Mouse (Mus musculus) embryonic facial prominence, embryonic 15.5 days (tissue): Measurements from ENCODE around the gene Cox15. TPM values are rescaled to one million over a fixed set of nuclear protein-coding genes. Genes with fewer than 3 reads are reported as not detected.
A peak's percentile ranks its signal among the peaks of the same experiment; 100 is the strongest.

Source experiments
- ATAC-seq: fragments of 200-750 bp; cut with Nextera tagmentation; 2 replicates; pipeline ENCODE4 v1.8.0; 2017; ENCODE audit warnings: low read depth, moderate TSS enrichment; ENCODE audit not compliant: insufficient number of reproducible peaks, low FRiP score, low TSS enrichment
- H3K27ac ChIP-seq: fragments of 300-500 bp; sonication (generic); replicated peaks from 2 replicates; pipeline ENCODE4 v1.5.1; 2015; ENCODE audit warnings: mild to moderate bottlenecking, inconsistent platforms
- H3K27me3 ChIP-seq: fragments of 300-500 bp; sonication (generic); 2 replicates; pipeline ENCODE4 v1.6.1; 2015; ENCODE audit warnings: inconsistent platforms
- H3K36me3 ChIP-seq: fragments of 300-500 bp; sonication (generic); 2 replicates; pipeline ENCODE4 v1.6.1; 2015; ENCODE audit warnings: mild to moderate bottlenecking, inconsistent platforms
- H3K4me1 ChIP-seq: fragments of 300-500 bp; sonication (generic); 2 replicates; pipeline ENCODE4 v1.6.1; 2015; ENCODE audit warnings: inconsistent platforms
- H3K4me2 ChIP-seq: fragments of 300-500 bp; sonication (generic); replicated peaks from 2 replicates; pipeline ENCODE4 v1.6.1; 2015; ENCODE audit warnings: mild to moderate bottlenecking, inconsistent platforms
- H3K4me3 ChIP-seq: fragments of 300-500 bp; sonication (generic); replicated peaks from 2 replicates; pipeline ENCODE4 v1.5.1; 2015; ENCODE audit warnings: mild to moderate bottlenecking, inconsistent platforms
- H3K9ac ChIP-seq: fragments of 300-500 bp; sonication (generic); 2 replicates; pipeline ENCODE4 v1.6.1; 2015; ENCODE audit warnings: inconsistent platforms
- H3K9me3 ChIP-seq: fragments of 300-500 bp; sonication (generic); replicated peaks from 2 replicates; pipeline ENCODE4 v1.6.1; 2016; ENCODE audit warnings: inconsistent platforms
- WGBS: fragments of 180-500 bp; shearing (Covaris S2); methylation state at CpG from one replicate; pipeline ENCODE4 v1.1.7; 2015; 5-methylcytosine and 5-hydroxymethylcytosine counted together
- polyA plus RNA-seq: library from polyadenylated mRNA; unstranded; fragments of >200 nt; fragmentation: Nextera tagmentation; extraction: Ambion mirVana; gene quantifications from 2 replicates; pipeline ENCODE4 v1.2.1, GENCODE M21; 2015

Gene Cox15
- polyA plus RNA-seq, 1 experiment from 2014 or later = 11.5 TPM

DNA sequence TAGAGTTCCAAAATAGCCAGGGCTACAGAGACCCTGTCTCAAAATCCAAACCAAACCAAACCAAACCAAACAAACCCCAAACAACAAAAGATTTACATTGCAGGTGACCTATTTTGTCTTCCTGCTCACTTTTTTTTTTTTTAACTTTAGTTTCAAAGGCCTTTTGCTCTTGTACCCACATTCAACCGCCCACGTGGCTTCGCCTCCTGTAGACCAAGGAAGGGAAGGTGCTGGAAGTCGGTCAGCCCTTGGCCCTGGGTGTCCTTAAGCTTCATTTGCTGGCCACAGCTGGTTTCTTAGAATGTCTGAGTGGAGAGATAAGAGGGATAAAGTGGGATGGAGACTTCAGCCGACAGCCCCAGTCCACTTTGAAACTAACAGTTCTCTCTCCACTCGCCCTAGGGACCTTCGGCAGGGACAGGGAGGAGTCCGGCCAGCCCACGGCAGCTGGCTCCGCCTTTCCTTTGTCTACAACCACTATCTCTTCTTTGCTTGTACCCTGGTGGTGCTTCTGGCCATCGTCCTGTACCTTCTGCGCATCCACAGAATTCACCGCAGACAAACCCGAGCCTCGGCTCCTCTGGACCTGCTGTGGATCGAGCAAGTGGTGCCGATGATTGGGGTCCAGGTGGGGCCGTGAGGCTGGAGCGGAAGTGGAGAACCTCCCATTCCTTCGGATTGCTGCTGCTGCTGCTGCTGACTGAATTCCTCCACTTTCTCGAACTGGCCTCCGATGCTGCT lies 23.3 kb downstream of the Cox15 start:
- Histone ChIP-seq H3K27me3 (no peaks in the 10 kb centered on the region), H3K36me3 (peaks cover 44% of the 10 kb centered on the region), H3K27ac (no peak overlapping the region), H3K4me1 (no peaks in the 10 kb centered on the region), H3K4me2 (peak overlapping the region; percentile 37), H3K9ac (no peak overlapping the region), H3K9me3 (no peaks in the 10 kb centered on the region), H3K4me3 (peak overlapping the region; percentile 23)
- no peak for ATAC-seq
- 44% methylated on average over 22 of the region's 22 CpGs for WGBS

DNA sequence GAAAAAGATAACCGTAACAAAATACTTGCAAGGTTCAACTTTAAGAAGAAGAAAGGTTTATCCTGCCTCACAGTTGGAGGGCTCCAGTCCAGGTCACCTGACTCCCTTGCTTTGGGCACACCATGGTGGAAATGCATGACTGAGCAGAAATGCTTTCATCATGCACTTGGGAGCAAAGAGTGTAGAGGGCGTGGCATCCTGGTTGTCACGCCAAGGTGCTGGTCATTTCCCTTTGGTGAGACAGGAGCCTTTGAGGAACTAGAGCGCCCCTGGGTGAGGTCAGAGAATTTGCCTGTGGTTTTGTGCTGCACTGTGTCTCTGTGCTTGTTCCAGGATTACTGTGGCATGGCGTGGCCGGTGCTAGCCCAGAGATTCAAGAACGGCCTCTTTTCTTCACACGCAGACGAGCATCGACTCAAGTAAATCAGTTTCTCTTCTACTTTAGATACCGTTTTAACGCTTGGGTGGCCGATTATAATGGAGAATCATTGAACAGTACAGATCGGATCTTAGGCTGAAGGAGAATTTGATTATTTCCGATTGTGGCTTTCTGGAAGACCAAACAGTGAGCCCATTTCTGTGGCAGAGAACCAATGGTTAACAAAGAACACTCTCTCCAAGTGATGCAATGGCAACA lies 26.2 kb downstream of the Cox15 start:
- H3K4me2 ChIP-seq = no peak overlapping the region
- H3K27ac ChIP-seq = no peak overlapping the region
- no peaks in the 10 kb centered on the region for H3K27me3 ChIP-seq
- H3K36me3 ChIP-seq = peaks cover 51% of the 10 kb centered on the region
- H3K4me1 ChIP-seq = no peaks in the 10 kb centered on the region
- H3K9me3 ChIP-seq = no peaks in the 10 kb centered on the region
- no peak overlapping the region for H3K9ac ChIP-seq
- 92% methylated on average over 15 of the region's 15 CpGs for WGBS
- ATAC-seq = no peak
- no peak overlapping the region for H3K4me3 ChIP-seq

DNA sequence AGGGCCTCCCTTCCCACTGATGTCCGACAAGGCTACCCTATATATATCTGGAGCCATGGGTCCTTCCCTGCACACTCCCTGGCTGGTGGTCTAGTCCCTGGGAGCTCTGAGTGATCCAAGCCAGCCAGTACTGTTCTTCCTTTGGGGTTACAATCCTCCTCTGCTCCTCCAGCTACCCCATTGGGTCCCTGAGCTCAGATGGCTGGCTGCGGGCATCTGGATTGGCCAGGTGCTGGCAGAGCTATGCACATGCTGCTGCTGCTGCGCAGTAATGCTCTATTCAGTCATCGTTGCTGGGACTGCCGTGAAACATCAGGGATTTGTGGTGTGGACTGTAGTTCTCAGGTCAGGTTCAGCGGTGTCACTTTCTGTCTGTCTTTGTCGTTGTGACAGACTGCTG lies 28.0 kb downstream of the Cox15 start:
- Histone ChIP-seq H3K4me2 (no peak overlapping the region), H3K9me3 (no peaks in the 10 kb centered on the region), H3K4me1 (no peaks in the 10 kb centered on the region), H3K27ac (no peak overlapping the region), H3K27me3 (no peaks in the 10 kb centered on the region), H3K36me3 (peaks cover 64% of the 10 kb centered on the region), H3K9ac (no peak overlapping the region), H3K4me3 (no peak overlapping the region)
- no peak for ATAC-seq
- WGBS = 84% methylated on average over 7 of the region's 7 CpGs

DNA sequence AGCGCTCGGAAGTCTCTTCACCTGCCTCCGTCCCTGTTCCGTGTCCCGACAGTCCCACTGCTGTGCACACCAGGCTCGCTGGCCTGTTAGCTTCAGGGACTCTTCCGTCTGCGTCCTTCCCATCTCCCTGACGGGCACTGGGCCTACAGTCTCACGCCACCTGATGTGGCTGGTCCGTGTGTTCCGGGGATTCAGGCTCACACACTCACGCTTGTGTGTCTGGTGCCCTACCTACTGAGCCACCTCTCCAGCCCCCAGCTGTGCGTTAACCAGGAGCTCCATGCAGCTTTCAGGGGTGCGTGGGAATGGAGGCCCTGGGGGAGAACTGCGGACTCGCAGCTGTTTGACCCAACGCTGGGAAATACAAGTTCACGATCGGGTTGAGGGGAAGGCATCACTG lies 28.6 kb downstream of the Cox15 start:
- H3K27me3 ChIP-seq = no peaks in the 10 kb centered on the region
- peaks cover 69% of the 10 kb centered on the region for H3K36me3 ChIP-seq
- 90% methylated on average over 20 of the region's 20 CpGs for WGBS

DNA sequence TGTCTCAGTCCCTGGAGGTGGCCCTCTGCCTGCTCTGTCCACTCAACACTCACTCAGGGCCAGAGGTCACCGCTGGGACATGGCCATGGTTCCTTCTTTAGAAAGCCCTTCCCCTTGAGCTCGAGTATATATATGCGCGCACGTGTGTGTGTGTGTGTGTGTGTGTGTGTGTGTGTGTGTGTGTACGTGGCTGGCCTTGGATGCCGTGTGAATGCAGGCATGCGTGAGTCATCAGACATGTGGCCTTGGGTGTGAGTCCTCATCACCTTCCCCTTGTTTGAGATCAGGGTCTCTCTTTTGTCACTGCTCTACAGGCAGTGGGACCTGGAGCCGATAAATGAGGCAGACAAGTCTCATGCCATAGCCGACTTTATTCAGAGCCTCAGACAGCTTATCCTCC lies 29.3 kb downstream of the Cox15 start:
- no peak for ATAC-seq
- 84% methylated on average over 10 of the region's 10 CpGs for WGBS
- H3K9ac ChIP-seq = no peak overlapping the region
- no peak overlapping the region for H3K27ac ChIP-seq
- H3K27me3 ChIP-seq = no peaks in the 10 kb centered on the region
- H3K4me1 ChIP-seq = no peaks in the 10 kb centered on the region
- no peak overlapping the region for H3K4me3 ChIP-seq
- H3K36me3 ChIP-seq = peaks cover 74% of the 10 kb centered on the region
- H3K4me2 ChIP-seq = no peak overlapping the region
- H3K9me3 ChIP-seq = no peaks in the 10 kb centered on the region

More for the DNA sequence above, 28.6 kb downstream of the Cox15 start:
- Histone ChIP-seq H3K9me3 (no peaks in the 10 kb centered on the region), H3K4me3 (no peak overlapping the region), H3K4me1 (no peaks in the 10 kb centered on the region), H3K9ac (no peak overlapping the region), H3K4me2 (no peak overlapping the region), H3K27ac (no peak overlapping the region)
- ATAC-seq = no peak

DNA sequence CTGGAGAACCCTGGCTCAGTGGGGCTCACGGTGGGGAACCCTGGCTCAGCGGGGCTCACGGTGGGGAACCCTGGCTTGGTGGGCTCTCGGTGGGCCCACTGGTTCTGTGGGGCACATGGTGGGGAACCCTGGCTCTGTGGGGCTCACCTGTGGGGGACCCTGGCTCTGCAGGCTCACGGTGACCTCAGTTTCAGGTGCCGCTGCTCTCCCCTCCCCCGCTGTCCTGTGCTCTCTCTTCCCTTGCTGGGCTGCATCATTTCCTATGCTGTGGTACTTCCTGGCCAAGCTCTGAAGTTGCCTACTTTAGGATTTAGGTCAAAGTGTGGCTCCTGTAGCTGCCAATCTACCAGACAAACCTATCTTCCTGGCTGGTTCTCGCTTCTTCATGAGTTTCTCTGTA lies 29.9 kb downstream of the Cox15 start:
- 75% methylated on average over 8 of the region's 8 CpGs for WGBS
- no peak overlapping the region for H3K9ac ChIP-seq
- no peak for ATAC-seq
- H3K27me3 ChIP-seq = no peaks in the 10 kb centered on the region
- H3K36me3 ChIP-seq = peaks cover 74% of the 10 kb centered on the region
- H3K4me1 ChIP-seq = no peaks in the 10 kb centered on the region
- H3K27ac ChIP-seq = no peak overlapping the region
- H3K4me2 ChIP-seq = no peak overlapping the region
- no peaks in the 10 kb centered on the region for H3K9me3 ChIP-seq
- H3K4me3 ChIP-seq = no peak overlapping the region

DNA sequence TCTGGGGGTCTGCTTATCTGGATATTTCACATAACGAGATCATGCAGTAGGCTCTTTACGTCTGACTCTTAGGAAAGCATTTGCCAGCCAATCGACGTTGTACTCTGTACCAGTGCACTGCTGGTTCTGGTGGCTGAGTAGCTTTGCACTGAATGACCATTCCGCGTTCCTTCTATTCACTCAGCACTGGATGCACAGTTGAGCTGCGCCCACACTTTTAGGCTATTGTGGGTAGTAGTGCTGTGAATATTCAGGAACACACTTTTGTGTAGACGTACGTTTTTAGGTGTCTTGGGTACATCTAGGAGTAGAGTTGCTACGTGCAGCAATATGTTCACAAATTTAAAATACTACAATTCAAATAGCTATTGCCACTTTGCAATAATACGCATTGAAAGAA lies 32.7 kb downstream of the Cox15 start:
- Histone ChIP-seq H3K27me3 (no peaks in the 10 kb centered on the region), H3K9ac (no peak overlapping the region), H3K4me3 (no peak overlapping the region), H3K4me2 (no peak overlapping the region), H3K36me3 (peaks cover 53% of the 10 kb centered on the region), H3K4me1 (no peaks in the 10 kb centered on the region), H3K27ac (no peak overlapping the region), H3K9me3 (no peaks in the 10 kb centered on the region)
- no peak for ATAC-seq
- WGBS = 95% methylated on average over 11 of the region's 11 CpGs

DNA sequence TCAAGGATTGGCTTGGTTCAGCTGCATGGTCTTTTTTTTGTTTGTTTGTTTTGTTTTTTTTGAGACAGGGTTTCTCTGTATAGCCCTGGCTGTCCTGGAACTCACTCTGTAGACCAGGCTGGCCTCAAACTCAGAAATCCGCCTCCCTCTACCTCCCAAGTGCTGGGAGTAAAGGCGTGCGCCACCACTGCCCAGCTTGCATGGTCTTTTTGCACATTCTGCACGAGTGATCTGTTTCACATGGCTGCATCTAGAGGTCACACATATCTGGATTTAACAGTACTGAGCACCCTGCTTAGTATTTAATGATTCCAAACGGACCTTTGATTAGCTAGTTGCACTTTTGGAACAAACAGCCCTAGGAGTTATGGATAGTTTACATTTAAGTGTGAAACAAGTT lies 40.8 kb downstream of the Cox15 start:
- ATAC-seq = no peak
- H3K4me3 ChIP-seq = no peak overlapping the region
- no peaks in the 10 kb centered on the region for H3K4me1 ChIP-seq
- no peak overlapping the region for H3K9ac ChIP-seq
- 76% methylated on average over 5 of the region's 5 CpGs for WGBS
- H3K36me3 ChIP-seq = peaks cover 30% of the 10 kb centered on the region; the same call in 1 of the 2 replicates
- H3K27me3 ChIP-seq = no peaks in the 10 kb centered on the region
- H3K4me2 ChIP-seq = no peak overlapping the region
- no peaks in the 10 kb centered on the region for H3K9me3 ChIP-seq
- H3K27ac ChIP-seq = no peak overlapping the region

DNA sequence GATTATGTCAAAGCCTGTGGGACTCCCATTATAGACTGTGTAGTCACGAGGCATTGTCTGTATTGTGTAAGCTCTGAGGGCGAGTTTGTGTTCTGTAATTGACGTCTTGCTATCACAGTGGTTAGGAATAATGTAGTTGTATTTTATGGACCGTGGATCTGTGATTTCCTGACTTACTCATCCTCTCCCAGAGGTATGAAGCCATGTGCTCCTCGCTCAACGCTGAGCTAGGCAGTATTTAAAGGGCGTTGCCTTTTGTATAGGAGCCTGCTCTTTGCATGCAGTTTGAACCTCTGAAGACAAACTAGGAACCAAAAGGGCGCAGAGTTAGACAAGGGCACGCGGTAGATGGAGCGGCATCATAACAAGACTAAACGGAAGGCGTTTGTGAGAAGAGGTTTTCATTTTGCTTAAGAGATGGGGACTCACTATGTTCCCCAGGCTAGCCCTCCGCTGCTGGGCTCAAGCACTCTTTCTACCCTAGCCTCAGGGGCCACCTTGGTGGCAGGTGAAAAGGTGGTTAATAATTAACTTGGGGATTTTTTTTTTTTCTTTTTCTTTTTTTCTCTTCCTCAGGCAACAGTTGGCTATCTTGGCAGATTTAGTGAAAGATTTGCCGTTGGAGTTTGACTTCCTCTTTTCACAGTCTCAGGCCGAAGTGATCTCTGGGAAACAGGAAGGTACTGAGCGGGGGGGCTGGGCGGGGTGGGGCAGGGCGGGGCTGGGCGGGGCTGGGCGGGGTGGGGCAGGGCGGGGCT lies 41.5 kb downstream of the Cox15 start:
- Histone ChIP-seq H3K4me2 (no peak overlapping the region), H3K9me3 (no peaks in the 10 kb centered on the region), H3K36me3 (peaks cover 34% of the 10 kb centered on the region; the same call in 1 of the 2 replicates), H3K27me3 (no peaks in the 10 kb centered on the region), H3K4me3 (no peak overlapping the region), H3K9ac (no peak overlapping the region), H3K27ac (no peak overlapping the region), H3K4me1 (no peaks in the 10 kb centered on the region)
- ATAC-seq = no peak
- 56% methylated on average over 22 of the region's 22 CpGs for WGBS

DNA sequence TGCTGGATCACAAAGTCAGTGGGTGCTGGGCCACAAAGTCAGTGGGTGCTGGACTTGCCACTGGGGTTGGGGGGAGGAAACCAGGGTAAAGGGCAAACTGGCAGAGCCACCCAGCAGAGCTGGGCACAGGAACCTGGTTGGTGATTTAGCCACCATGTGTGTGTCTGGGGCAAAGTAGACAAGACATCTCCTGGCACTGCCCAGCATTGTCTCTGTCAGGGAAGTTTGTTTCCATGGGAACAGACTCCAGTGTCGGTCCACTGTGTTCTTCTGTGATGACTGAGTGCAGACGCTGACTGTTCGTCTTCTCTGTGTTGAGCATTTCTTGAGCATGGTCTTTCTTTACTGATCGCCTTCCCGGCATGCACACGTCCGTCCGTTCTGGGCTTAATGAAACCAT lies 43.5 kb downstream of the Cox15 start:
- no peak for ATAC-seq
- H3K4me1 ChIP-seq = no peaks in the 10 kb centered on the region

DNA sequence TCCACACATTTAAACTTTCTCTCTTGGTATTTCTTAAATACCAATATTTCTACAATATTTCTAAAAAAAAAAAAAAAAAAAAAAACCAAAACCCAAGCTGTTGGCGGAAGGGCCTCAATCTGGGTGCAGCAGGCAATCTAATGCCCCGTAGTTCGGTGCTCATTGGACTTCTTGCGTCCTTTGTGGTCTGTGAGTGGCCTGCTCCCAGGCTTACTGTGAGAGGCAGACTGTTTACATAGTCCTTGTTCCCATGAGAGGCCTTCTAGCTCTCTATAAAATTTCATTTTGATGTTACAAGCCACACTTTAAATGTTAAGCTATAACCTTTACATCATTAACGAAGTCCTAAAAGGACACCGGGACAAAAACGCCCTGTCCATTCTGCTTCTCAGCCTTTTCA lies 44.6 kb downstream of the Cox15 start:
- no peak overlapping the region for H3K9ac ChIP-seq
- no peaks in the 10 kb centered on the region for H3K4me1 ChIP-seq
- peaks cover 52% of the 10 kb centered on the region for H3K36me3 ChIP-seq
- H3K4me3 ChIP-seq = no peak overlapping the region
- no peak overlapping the region for H3K27ac ChIP-seq
- 91% methylated on average over 7 of the region's 7 CpGs for WGBS
- H3K9me3 ChIP-seq = no peaks in the 10 kb centered on the region
- ATAC-seq = no peak
- no peak overlapping the region for H3K4me2 ChIP-seq
- no peaks in the 10 kb centered on the region for H3K27me3 ChIP-seq

More for the DNA sequence above, 43.5 kb downstream of the Cox15 start:
- H3K9ac ChIP-seq = no peak overlapping the region
- peaks cover 49% of the 10 kb centered on the region for H3K36me3 ChIP-seq
- H3K27ac ChIP-seq = no peak overlapping the region
- H3K27me3 ChIP-seq = no peaks in the 10 kb centered on the region
- H3K4me2 ChIP-seq = no peak overlapping the region
- no peak overlapping the region for H3K4me3 ChIP-seq
- no peaks in the 10 kb centered on the region for H3K9me3 ChIP-seq
- WGBS = 82% methylated on average over 8 of the region's 8 CpGs
